Mouse (Mus musculus): ENCODE data around the gene Sned1. TPM values are rescaled to one million over a fixed set of nuclear protein-coding genes. Genes with fewer than 3 reads are reported as not detected.
"Not testable (repeated sequence)": the region's sequence is repeated elsewhere in the genome, so short reads cannot be mapped to it uniquely, and the experiment has no call there.

Gene Sned1
- polyA plus RNA-seq, 1 experiment from 2014 or later: 4.4 TPM

DNA sequence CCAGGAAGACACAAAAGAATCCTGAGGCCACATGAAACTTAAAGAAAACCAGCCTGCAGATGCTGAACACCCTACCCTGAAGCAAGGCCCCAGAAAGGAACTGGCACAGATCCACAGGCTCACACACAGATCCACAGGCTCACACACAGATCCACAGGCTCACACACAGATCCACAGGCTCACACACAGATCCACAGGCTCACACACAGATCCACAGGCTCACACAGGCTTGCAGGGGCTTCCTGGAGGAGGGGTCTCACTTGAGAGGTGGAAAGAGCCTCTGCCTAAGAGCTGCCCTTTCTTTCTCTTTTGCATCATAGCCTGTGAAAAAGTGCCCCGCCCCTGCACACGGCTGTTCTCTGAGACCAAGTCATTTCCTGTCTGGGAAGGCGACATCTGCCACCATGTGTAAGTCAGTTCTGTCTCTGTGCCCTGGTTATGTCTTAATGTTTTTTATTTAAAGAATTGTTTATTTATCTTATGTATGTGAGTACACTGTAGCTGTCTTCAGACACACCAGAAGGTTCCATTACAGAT is 54.1 kb downstream of the Sned1 start:
- H3K4me2 ChIP-seq (replicated peaks): no peak overlapping the region
- no peak overlapping the region for H3K27ac ChIP-seq
- no peaks in the 10 kb centered on the region for H3K27me3 ChIP-seq (replicated peaks)
- no peaks in the 10 kb centered on the region for H3K36me3 ChIP-seq
- no peaks in the 10 kb centered on the region for H3K4me1 ChIP-seq (replicated peaks)
- WGBS: 51% methylated on average over 3 of the region's 3 CpGs
- no peak for ATAC-seq
- no peak overlapping the region for H3K9ac ChIP-seq
- no peak overlapping the region for H3K4me3 ChIP-seq (replicated peaks)
- no peaks in the 10 kb centered on the region for H3K9me3 ChIP-seq

GRCm38 (mm10) chr1:93290956-93291355 is 55.3 kb downstream of the Sned1 start:
- Histone ChIP-seq H3K9ac (no peak overlapping the region), H3K4me2 (replicated peaks) (no peak overlapping the region), H3K9me3 (no peaks in the 10 kb centered on the region), H3K27ac (no peak overlapping the region), H3K36me3 (no peaks in the 10 kb centered on the region), H3K4me1 (replicated peaks) (no peaks in the 10 kb centered on the region), H3K27me3 (replicated peaks) (no peaks in the 10 kb centered on the region), H3K4me3 (replicated peaks) (no peak overlapping the region)
- no peak for ATAC-seq
- WGBS: 83% methylated on average over 4 of the region's 4 CpGs

DNA sequence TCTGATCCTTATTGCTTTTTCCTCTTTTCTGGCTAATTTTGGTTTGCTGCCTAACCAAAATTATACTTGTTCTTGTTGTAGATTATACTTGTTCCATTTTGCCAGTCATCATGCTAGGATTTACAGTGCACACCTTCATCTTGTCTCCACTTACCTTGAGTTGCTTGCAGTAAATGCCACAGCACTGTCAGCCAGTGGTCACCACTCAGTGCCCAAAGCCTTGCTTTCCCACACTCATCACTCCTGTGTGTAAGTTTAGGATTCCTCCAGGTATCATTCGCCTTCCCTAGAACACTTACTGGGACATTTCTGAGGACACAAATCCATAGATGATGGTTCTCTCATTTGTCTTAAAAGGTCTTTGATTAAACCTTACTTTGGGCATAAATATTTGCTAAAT is 56.0 kb downstream of the Sned1 start:
- 89% methylated on average over 1 of the region's 1 CpGs for WGBS
- no peak overlapping the region for H3K27ac ChIP-seq
- no peak overlapping the region for H3K9ac ChIP-seq
- peaks cover 2% of the 10 kb centered on the region; the same call in 1 of the 2 replicates for H3K36me3 ChIP-seq
- no peak overlapping the region for H3K4me3 ChIP-seq (replicated peaks)
- no peaks in the 10 kb centered on the region for H3K4me1 ChIP-seq (replicated peaks)
- ATAC-seq: no peak
- H3K4me2 ChIP-seq (replicated peaks): no peak overlapping the region
- H3K27me3 ChIP-seq (replicated peaks): no peaks in the 10 kb centered on the region
- no peaks in the 10 kb centered on the region for H3K9me3 ChIP-seq

DNA sequence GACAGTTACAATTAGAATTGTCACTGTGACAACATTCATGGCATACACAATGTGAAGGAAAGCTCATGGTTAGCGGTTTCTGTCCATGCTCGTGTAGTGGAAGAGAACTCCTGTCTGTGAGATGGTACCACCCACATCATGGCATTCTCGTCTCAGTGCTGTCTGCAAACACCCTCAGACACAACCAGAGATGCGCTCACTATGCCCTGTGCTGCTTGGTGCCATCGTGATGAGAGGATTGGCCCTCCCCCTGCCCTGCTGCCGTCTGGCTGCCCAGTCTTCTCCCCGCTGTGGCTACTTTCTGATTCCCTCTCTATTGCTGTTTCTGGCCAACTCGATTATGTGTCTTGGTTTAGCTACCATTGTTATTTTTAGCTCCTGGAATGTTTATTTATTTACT is 56.4 kb downstream of the Sned1 start:
- Histone ChIP-seq H3K9me3 (no peaks in the 10 kb centered on the region), H3K4me2 (replicated peaks) (no peak overlapping the region), H3K27ac (no peak overlapping the region), H3K27me3 (replicated peaks) (no peaks in the 10 kb centered on the region), H3K9ac (no peak overlapping the region), H3K4me3 (replicated peaks) (no peak overlapping the region), H3K4me1 (replicated peaks) (no peaks in the 10 kb centered on the region), H3K36me3 (peaks cover 4% of the 10 kb centered on the region; the same call in 1 of the 2 replicates)
- WGBS: 76% methylated on average over 8 of the region's 8 CpGs
- no peak for ATAC-seq

DNA sequence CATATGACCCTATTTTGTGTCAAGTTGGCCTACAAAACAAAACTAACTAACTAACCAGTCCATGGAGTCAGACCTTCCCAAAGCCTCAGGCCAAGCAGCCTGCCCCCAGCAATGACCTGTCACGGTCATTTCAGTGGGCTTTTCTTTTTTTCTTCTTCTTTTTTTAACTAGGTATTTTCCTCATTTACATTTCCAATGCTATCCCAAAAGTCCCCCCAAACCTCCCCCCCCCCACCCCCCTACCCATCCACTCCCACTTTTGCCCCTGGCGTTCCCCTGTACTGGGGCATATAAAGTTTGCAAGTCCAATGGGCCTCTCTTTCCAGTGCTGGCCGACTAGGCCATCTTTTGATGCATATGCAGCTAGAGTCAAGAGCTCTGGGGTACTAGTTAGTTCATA is 58.9 kb downstream of the Sned1 start:
- WGBS: 80% methylated on average over 3 of the region's 3 CpGs
- not testable (repeated sequence) for H3K27me3 ChIP-seq (replicated peaks); H3K36me3 ChIP-seq; H3K9ac ChIP-seq; H3K27ac ChIP-seq; H3K4me3 ChIP-seq (replicated peaks); H3K4me1 ChIP-seq (replicated peaks); H3K4me2 ChIP-seq (replicated peaks); H3K9me3 ChIP-seq; ATAC-seq

DNA sequence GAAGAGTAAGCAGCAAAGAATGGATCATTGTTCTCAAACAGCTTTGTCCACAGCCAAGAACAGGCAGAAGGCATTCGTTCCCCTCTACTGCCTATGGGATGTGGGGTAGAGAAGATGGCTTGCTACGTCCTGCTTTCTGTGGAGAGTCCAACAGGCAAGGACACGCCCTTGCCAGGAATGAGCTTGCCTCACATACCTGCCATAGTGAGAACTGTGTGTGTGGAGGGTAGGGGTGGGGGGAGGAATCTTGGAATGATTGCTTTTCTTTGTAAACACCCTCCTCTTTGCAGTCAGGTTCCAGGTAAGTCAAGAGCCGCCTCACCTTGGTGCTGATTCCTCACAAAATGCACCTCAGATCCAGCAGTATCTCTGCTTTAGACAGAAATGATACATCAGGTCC is 64.2 kb downstream of the Sned1 start:
- Histone ChIP-seq H3K4me1 (replicated peaks) (peaks cover 1% of the 10 kb centered on the region), H3K36me3 (peaks cover 12% of the 10 kb centered on the region; the same call in 1 of the 2 replicates), H3K4me3 (replicated peaks) (no peak overlapping the region), H3K27ac (no peak overlapping the region), H3K4me2 (replicated peaks) (no peak overlapping the region), H3K9me3 (no peaks in the 10 kb centered on the region), H3K27me3 (replicated peaks) (no peaks in the 10 kb centered on the region), H3K9ac (no peak overlapping the region)
- no peak for ATAC-seq
- 66% methylated on average over 4 of the region's 4 CpGs for WGBS

GRCm38 (mm10) chr1:93300578-93300977 is 64.9 kb downstream of the Sned1 start:
- 91% methylated on average over 3 of the region's 3 CpGs for WGBS
- H3K36me3 ChIP-seq: peaks cover 12% of the 10 kb centered on the region; the same call in 1 of the 2 replicates

GRCm38 (mm10) chr1:93305581-93306337 is 70.1 kb downstream of the Sned1 start, which contains the start of gene Mterf4:
Gene Mterf4 (minus strand): TSS chr1:93305915.
- Histone ChIP-seq H3K4me3 (replicated peaks) (peak within 1 kb of the TSS; percentile 79), H3K4me1 (replicated peaks) (peaks cover 3% of the 10 kb centered on the region), H3K9ac (peak within 1 kb of the TSS; percentile 82), H3K27me3 (replicated peaks) (no peaks in the 10 kb centered on the region), H3K36me3 (0 out of 2 replicates have a peak, but pooled peaks cover 5% of the 10 kb centered on the region), H3K27ac (no peak within 1 kb of the TSS), H3K4me2 (replicated peaks) (peak within 1 kb of the TSS; percentile 65), H3K9me3 (no peaks in the 10 kb centered on the region)
- peak; percentile 96 for ATAC-seq
- WGBS: 6% methylated on average over 36 of the region's 36 CpGs

More at GRCm38 (mm10) chr1:93300578-93300977, 64.9 kb downstream of the Sned1 start:
- no peak overlapping the region for H3K9ac ChIP-seq
- no peaks in the 10 kb centered on the region for H3K9me3 ChIP-seq
- no peak overlapping the region for H3K4me2 ChIP-seq (replicated peaks)
- peaks cover 3% of the 10 kb centered on the region for H3K4me1 ChIP-seq (replicated peaks)
- H3K4me3 ChIP-seq (replicated peaks): no peak overlapping the region
- H3K27ac ChIP-seq: no peak overlapping the region
- ATAC-seq: no peak
- H3K27me3 ChIP-seq (replicated peaks): no peaks in the 10 kb centered on the region

GRCm38 (mm10) chr1:93323973-93324372 is 88.3 kb downstream of the Sned1 start:
- no peaks in the 10 kb centered on the region for H3K9me3 ChIP-seq
- H3K9ac ChIP-seq: no peak overlapping the region
- H3K27ac ChIP-seq: no peak overlapping the region
- no peak overlapping the region for H3K4me2 ChIP-seq (replicated peaks)
- 95% methylated on average over 6 of the region's 6 CpGs for WGBS
- H3K27me3 ChIP-seq (replicated peaks): no peaks in the 10 kb centered on the region
- ATAC-seq: no peak
- H3K36me3 ChIP-seq: peaks cover 10% of the 10 kb centered on the region
- no peak overlapping the region for H3K4me3 ChIP-seq (replicated peaks)
- H3K4me1 ChIP-seq (replicated peaks): no peaks in the 10 kb centered on the region

DNA sequence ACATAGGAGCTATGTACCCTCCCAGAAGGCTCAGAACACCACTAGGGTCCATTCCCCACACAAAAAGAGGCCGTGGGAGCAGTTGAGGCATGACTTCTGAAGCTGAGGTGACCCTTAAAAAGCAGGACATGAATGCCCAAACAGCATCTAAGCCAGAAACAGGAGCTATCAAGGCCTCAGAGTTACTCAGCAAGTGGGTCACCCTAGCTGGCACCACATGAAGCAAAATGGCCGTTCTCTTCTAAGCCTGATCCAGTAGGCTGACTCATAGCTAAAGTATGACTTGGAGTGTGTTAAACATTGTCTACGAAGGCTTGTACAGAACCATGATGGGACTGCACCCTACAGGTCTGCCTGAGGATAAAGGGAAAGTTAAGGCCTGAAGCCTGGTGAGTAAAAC is 90.8 kb downstream of the Sned1 start:
- no peaks in the 10 kb centered on the region for H3K27me3 ChIP-seq (replicated peaks)
- H3K4me1 ChIP-seq (replicated peaks): no peaks in the 10 kb centered on the region
- H3K4me2 ChIP-seq (replicated peaks): no peak overlapping the region
- H3K9ac ChIP-seq: no peak overlapping the region
- ATAC-seq: no peak
- no peak overlapping the region for H3K4me3 ChIP-seq (replicated peaks)
- peaks cover 5% of the 10 kb centered on the region; the same call in 1 of the 2 replicates for H3K36me3 ChIP-seq
- H3K27ac ChIP-seq: no peak overlapping the region
- H3K9me3 ChIP-seq: no peaks in the 10 kb centered on the region
- WGBS: 86% methylated on average over 3 of the region's 3 CpGs

DNA sequence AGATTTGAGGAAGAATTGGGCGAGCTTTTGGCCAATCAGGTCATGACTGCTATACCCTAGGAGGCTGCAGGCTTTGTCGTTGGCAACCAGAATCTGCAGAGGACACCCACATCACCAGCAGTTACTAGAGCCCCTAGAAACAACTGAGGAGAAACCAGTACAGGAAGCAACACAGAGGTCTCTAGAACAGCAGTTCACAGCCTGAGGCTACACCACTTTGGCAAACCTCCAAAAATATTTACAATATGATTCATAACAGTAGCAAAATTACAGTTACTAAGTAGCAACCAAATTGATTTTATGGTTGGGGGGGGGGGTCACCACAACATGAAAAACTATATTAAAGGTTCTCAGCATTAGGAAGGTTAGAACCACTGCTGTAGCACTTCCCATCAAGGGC is 99.0 kb downstream of the Sned1 start:
- no peaks in the 10 kb centered on the region for H3K4me1 ChIP-seq (replicated peaks)
- WGBS: 78% methylated on average over 2 of the region's 2 CpGs
- ATAC-seq: no peak
- H3K4me2 ChIP-seq (replicated peaks): no peak overlapping the region
- no peak overlapping the region for H3K27ac ChIP-seq
- no peak overlapping the region for H3K9ac ChIP-seq
- H3K27me3 ChIP-seq (replicated peaks): no peaks in the 10 kb centered on the region
- H3K36me3 ChIP-seq: peaks cover 3% of the 10 kb centered on the region; the same call in 1 of the 2 replicates
- H3K9me3 ChIP-seq: no peaks in the 10 kb centered on the region
- H3K4me3 ChIP-seq (replicated peaks): no peak overlapping the region

DNA sequence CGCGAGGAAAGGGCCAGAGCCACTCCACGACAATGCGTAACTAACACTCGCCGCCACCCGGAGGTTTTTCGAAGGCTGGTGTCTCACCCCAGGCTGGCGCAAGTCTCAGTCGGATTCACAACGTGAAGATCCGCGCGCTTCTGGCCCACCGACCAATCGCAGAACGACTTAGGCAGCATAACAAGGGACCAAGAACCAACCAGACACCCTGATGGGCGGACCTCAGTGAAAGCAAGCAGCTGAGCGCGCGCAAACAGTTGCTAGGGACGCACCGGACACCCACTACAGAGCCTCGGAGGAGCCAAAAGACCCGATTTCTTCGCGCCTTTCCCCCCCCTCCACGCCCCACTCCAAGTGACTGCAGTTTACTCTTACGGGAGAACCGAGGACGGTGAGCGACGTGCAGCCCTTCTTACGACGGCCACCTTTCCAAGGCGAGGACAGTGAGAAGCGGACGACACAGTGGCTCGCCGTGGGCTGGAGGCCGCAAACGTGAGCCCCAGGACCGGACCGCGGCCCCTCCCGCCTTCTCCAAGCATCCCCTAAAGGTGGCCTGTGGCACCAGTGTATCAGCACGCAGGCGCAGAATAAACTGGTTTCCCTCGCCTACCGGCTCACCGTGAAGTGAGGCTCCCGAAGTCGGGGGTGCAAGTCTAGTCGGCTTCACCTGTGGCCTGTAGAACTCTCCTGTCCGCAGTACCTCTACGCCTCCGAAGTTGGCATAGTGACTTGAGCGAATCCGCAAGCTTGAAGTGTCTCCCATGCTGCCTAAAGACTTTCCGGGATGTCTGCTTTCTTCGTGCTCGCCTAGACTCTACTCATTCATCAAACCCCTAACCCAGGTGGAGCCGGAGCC is 107.2 kb downstream of the Sned1 start, which contains the start of the genes Ppp1r7 and Pask:
Gene Ppp1r7, plus strand, starts transcription at position 207 of the 856 bp plus-strand sequence.
Gene Pask, minus strand, starts transcription at position 835 of the 856 bp plus-strand sequence.
- peaks cover 4% of the 10 kb centered on the region for H3K36me3 ChIP-seq
- peak; percentile 97 for ATAC-seq
- peak within 1 kb of the TSS; percentile 77 for H3K9ac ChIP-seq
- H3K27ac ChIP-seq: peak within 1 kb of the TSS; percentile 58; the same call in 1 of the 2 replicates
- peak within 1 kb of the TSS; percentile 87 for H3K4me2 ChIP-seq (replicated peaks)
- no peaks in the 10 kb centered on the region for H3K27me3 ChIP-seq (replicated peaks)
- H3K4me3 ChIP-seq (replicated peaks): peak within 1 kb of the TSS; percentile 77
- peaks cover 5% of the 10 kb centered on the region; the same call in 1 of the 2 replicates for H3K4me1 ChIP-seq (replicated peaks)
- no peaks in the 10 kb centered on the region for H3K9me3 ChIP-seq
- WGBS: under 1% methylated on average over 63 of the region's 63 CpGs

Measured in intestine, embryonic 15.5 days (tissue).